Mouse (Mus musculus) spleen, adult 18-20 months (tissue): ENCODE data around the gene Ddx24.
"Not testable (repeated sequence)": the region's sequence is repeated elsewhere in the genome, so short reads cannot be mapped to it uniquely, and the experiment has no call there.

ENCODE experiments used
- DNase-seq, 2 experiments: peaks; one replicate each; pipeline ENCODE4 v3.0.0; 2022; ENCODE audit warnings: mixed read lengths in 2 of 2

The Ddx24 gene

GRCm38 (mm10) chr12:103425729-103426470, at the start of gene Ddx24:
Gene Ddx24, minus strand, starts transcription at chr12:103425830.
- peak; percentile 94 to 96 for DNase-seq

GRCm38 (mm10) chr12:103474481-103474880, 48.9 kb upstream of the Ddx24 start:
- no peak for DNase-seq

- no peak for DNase-seq
Observed at GRCm38 (mm10) chr12:103457140-103457539, 31.5 kb upstream of the Ddx24 start, which contains the start of gene Ifi27l2b. Gene Ifi27l2b, minus strand, starts transcription at chr12:103457223.

- DNase-seq, result not testable (repeated sequence)
Observed at GRCm38 (mm10) chr12:103456727-103457126, 31.1 kb upstream of the Ddx24 start.

- DNase-seq, result no peak
Observed at GRCm38 (mm10) chr12:103453361-103453760, 27.7 kb upstream of the Ddx24 start.

GRCm38 (mm10) chr12:103445060-103445459, 19.4 kb upstream of the Ddx24 start:
- DNase-seq, result no peak

GRCm38 (mm10) chr12:103444261-103444660, 18.6 kb upstream of the Ddx24 start:
- DNase-seq, result not testable (repeated sequence)

GRCm38 (mm10) chr12:103443524-103443923, 17.9 kb upstream of the Ddx24 start, which contains the start of gene Ifi27l2a:
Gene Ifi27l2a, minus strand, starts transcription at chr12:103443680.
- peak in 1 of 2 experiments; percentile 33 for DNase-seq

GRCm38 (mm10) chr12:103437601-103438000, 12.0 kb upstream of the Ddx24 start:
- DNase-seq, result no peak

- peak in 1 of 2 experiments; percentile 6 for DNase-seq
Observed at GRCm38 (mm10) chr12:103434861-103435260, 9.2 kb upstream of the Ddx24 start.

- peak; percentile 33 to 35 for DNase-seq
Observed at GRCm38 (mm10) chr12:103433986-103434731, 8.5 kb upstream of the Ddx24 start, which contains the start of gene Ifi27. Gene Ifi27, plus strand, starts transcription at chr12:103434211.

GRCm38 (mm10) chr12:103433430-103433829, 7.8 kb upstream of the Ddx24 start:
- DNase-seq, result no peak

GRCm38 (mm10) chr12:103426710-103427109, 1.1 kb upstream of the Ddx24 start:
- no peak for DNase-seq

- DNase-seq, result no peak
Observed at GRCm38 (mm10) chr12:103425016-103425728, 458 bp downstream of the Ddx24 start.

GRCm38 (mm10) chr12:103408144-103408543, 17.5 kb downstream of the Ddx24 start:
- DNase-seq, result no peak

- DNase-seq, result no peak
Observed at GRCm38 (mm10) chr12:103407720-103408119, 17.9 kb downstream of the Ddx24 start, which contains the start of gene 9330161L09Rik. Gene 9330161L09Rik, minus strand, starts transcription at chr12:103407820.

- DNase-seq, result no peak
Observed at GRCm38 (mm10) chr12:103404131-103404530, 21.5 kb downstream of the Ddx24 start.

GRCm38 (mm10) chr12:103396751-103397150, 28.9 kb downstream of the Ddx24 start:
- no peak for DNase-seq

GRCm38 (mm10) chr12:103395486-103396275, 29.9 kb downstream of the Ddx24 start:
- DNase-seq, result no peak

- DNase-seq, result no peak
Observed at GRCm38 (mm10) chr12:103393528-103393927, 32.1 kb downstream of the Ddx24 start.

- DNase-seq, result no peak
Observed at GRCm38 (mm10) chr12:103391098-103391497, 34.5 kb downstream of the Ddx24 start.

GRCm38 (mm10) chr12:103389982-103390381, 35.6 kb downstream of the Ddx24 start:
- no peak for DNase-seq
